Mouse (Mus musculus) heart, embryonic 10.5 days (tissue): Measurements from ENCODE around the gene Mterf1a. TPM values are rescaled to one million over a fixed set of nuclear protein-coding genes. Genes with fewer than 3 reads are reported as not detected.
"Not testable (repeated sequence)": the region's sequence is repeated elsewhere in the genome, so short reads cannot be mapped to it uniquely, and the experiment has no call there.

Source experiments
- DNase-seq: peaks from one replicate; pipeline ENCODE4 v3.0.0-alpha.2; 2017; ENCODE audit warnings: low spot score
- H3K27ac ChIP-seq: fragments of 300-500 bp; sonication (generic); 2 replicates; pipeline ENCODE4 v1.5.1; 2016; ENCODE audit warnings: mild to moderate bottlenecking
- H3K27me3 ChIP-seq: fragments of 300-500 bp; sonication (generic); 2 replicates; pipeline ENCODE4 v1.6.1; 2016; ENCODE audit warnings: mild to moderate bottlenecking; ENCODE audit not compliant: poor library complexity, insufficient read depth, severe bottlenecking
- H3K36me3 ChIP-seq: fragments of 300-500 bp; sonication (generic); 2 replicates; pipeline ENCODE4 v1.6.1; 2016; ENCODE audit warnings: mild to moderate bottlenecking, moderate library complexity
- H3K4me1 ChIP-seq: fragments of 300-500 bp; sonication (generic); 2 replicates; pipeline ENCODE4 v1.6.1; 2016; ENCODE audit warnings: mild to moderate bottlenecking
- H3K4me3 ChIP-seq: fragments of 300-500 bp; sonication (generic); 2 replicates; pipeline ENCODE4 v1.5.1; 2016; ENCODE audit warnings: mild to moderate bottlenecking, moderate library complexity
- H3K9me3 ChIP-seq: fragments of 300-500 bp; sonication (generic); 2 replicates; pipeline ENCODE4 v1.6.1; 2016; ENCODE audit warnings: mild to moderate bottlenecking, moderate library complexity
- WGBS: fragments of 180-500 bp; shearing (Covaris S2); methylation state at CpG from one replicate; pipeline ENCODE4 v1.1.7; 2016; 5-methylcytosine and 5-hydroxymethylcytosine counted together
- polyA plus RNA-seq: library from polyadenylated mRNA; unstranded; fragments of >200 nt; fragmentation: Nextera tagmentation; extraction: Ambion mirVana; gene quantifications from 2 replicates; pipeline ENCODE4 v1.2.1, GENCODE M21; 2016

Gene Mterf1a
- polyA plus RNA-seq, result 6.2 and 7.5 TPM in 2 replicates

DNA sequence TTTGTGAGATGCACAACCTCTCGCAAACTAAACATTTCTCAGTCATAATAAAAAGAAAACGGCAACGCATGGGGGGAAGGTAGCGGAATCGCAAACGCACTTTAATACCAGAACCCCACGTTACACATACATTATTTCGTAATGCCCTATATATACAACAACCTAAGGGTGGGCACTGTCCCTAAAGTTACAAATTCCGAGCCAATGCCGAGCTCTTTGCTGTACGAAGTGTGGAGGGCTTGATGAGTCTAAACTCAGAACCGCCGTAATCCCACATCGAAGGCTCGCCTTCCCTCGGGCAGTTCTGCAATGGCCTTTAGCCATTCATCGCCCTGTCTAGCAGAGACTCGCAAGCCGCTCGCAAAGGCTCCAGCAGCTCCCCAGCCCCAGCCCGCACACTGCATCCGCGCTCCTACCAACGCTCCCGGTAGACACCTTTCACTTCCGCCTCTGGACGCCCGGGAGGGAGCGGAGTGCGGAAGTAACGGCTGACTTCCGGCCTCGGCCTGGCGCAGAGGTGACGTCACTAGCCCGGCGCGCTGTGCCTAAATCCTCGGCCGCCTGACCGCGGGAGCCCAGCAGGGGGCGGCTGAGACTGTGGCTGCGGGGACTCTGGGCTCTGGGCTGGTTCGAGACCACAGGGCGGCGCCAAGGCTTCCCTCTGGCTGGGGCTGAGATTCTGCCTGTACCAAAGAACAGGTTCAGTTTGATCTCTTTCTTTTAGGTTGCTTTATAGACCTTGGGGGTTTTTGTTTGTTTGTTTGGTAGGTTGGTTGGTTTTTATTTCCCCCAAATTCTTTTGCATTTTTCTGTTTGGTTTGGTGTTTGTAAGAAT, at the start of gene Mterf1a:
Gene Mterf1a (minus strand): TSS at position 475 of the 835 bp plus-strand sequence.
- H3K9me3 ChIP-seq, H3K4me1 ChIP-seq, DNase-seq, H3K36me3 ChIP-seq, H3K27me3 ChIP-seq: not testable (repeated sequence)
- Histone ChIP-seq H3K4me3 (peak within 1 kb of the TSS; percentile 56), H3K27ac (peak within 1 kb of the TSS; percentile 47; the same call in 1 of the 2 replicates)
- whole genome bisulfite sequencing, result 4% methylated on average over 10 of the region's 47 CpGs

- H3K27ac ChIP-seq, H3K4me3 ChIP-seq, H3K9me3 ChIP-seq, H3K27me3 ChIP-seq, DNase-seq: not testable (repeated sequence)
- WGBS, result 83% methylated on average over 4 of the region's 4 CpGs
- peaks cover 15% of the 10 kb centered on the region; the same call in 1 of the 2 replicates for H3K36me3 ChIP-seq
- peaks cover 14% of the 10 kb centered on the region for H3K4me1 ChIP-seq
Measured at GRCm38 (mm10) chr5:3943169-3943568, 49.4 kb upstream of the Mterf1a start.

- no peak overlapping the region for H3K4me3 ChIP-seq
- no peak for DNase-seq
- H3K27me3 ChIP-seq, result no peaks in the 10 kb centered on the region
- H3K36me3 ChIP-seq, result peaks cover 15% of the 10 kb centered on the region; the same call in 1 of the 2 replicates
- peaks cover 28% of the 10 kb centered on the region for H3K4me1 ChIP-seq
- 94% methylated on average over 2 of the region's 2 CpGs for WGBS
- no peak overlapping the region for H3K27ac ChIP-seq
- no peaks in the 10 kb centered on the region for H3K9me3 ChIP-seq
Measured at GRCm38 (mm10) chr5:3941240-3941639, 47.5 kb upstream of the Mterf1a start.

- no peaks in the 10 kb centered on the region for H3K27me3 ChIP-seq
- 0 out of 2 replicates have a peak overlapping the region, but pooled peaks have one; percentile 64 for H3K27ac ChIP-seq
- DNase-seq, result no peak
- H3K4me1 ChIP-seq, result peaks cover 28% of the 10 kb centered on the region
- WGBS, result 93% methylated on average over 5 of the region's 5 CpGs
- H3K36me3 ChIP-seq, result peaks cover 15% of the 10 kb centered on the region; the same call in 1 of the 2 replicates
- no peaks in the 10 kb centered on the region for H3K9me3 ChIP-seq
- H3K4me3 ChIP-seq, result no peak overlapping the region
Measured at GRCm38 (mm10) chr5:3939335-3939734, 45.6 kb upstream of the Mterf1a start.

DNA sequence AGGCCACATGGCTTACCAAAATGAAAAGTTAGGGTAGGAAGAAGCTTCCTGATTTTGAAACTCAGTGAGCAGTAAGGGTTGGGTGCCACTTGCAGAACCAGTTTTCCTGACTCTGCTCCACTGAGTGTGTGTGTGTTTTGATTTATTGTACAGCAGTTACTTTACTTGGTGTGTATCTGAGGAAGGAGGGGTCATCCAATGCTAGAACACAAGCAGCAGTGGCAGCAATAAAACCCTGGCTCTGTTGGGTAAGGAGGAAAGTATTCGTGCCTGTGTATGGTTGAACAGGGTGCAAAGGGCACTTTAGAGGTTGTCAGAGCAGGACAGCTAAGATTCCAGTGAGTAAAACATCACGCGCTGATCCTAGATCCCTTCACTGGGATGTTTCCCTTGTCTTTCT, 45.2 kb upstream of the Mterf1a start:
- no peak for DNase-seq
- H3K9me3 ChIP-seq, result no peaks in the 10 kb centered on the region
- 81% methylated on average over 3 of the region's 3 CpGs for WGBS
- H3K4me3 ChIP-seq, result peak overlapping the region; percentile 35; the same call in 1 of the 2 replicates
- H3K27me3 ChIP-seq, result no peaks in the 10 kb centered on the region
- peaks cover 15% of the 10 kb centered on the region; the same call in 1 of the 2 replicates for H3K36me3 ChIP-seq
- peaks cover 28% of the 10 kb centered on the region for H3K4me1 ChIP-seq
- peak overlapping the region; percentile 64; the same call in 1 of the 2 replicates for H3K27ac ChIP-seq

DNA sequence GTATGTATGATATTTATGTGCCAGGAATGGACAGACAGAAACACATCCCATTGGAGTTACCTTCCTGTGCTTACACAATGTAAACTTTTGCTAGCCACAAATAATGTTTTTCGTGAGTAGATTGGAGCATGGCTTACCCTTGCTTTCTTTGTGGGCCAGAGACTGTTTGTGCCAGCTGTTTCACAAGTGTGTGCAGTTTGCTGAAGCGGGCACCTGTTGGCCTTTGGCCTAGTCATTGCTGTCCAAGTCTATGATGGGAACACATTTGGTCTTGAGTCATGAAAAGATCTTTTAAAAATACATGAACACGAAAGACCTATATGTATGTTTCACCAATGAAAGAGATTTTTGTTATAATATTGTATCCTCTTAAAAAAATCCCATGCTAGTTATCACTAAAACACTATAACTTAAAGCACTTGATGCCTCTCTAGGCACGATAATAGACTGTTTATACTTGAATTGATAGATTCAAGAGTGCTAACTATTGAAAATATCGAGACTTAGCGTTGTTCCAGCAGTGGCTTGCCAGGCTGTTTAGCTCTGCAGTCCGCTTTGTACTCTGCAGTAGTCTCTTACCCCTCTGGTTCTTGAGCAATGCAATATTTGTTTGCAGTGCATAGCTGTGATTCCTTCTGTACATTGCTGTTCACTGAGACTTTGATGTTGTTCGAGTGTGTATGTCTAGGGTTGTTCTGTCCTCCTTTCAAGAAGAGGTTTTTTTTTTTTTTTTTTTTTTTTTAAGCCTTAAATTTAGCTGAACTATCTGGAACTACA, 42.2 kb upstream of the Mterf1a start:
- no peak for DNase-seq
- Histone ChIP-seq H3K27me3 (no peaks in the 10 kb centered on the region), H3K4me3 (no peak overlapping the region), H3K4me1 (peaks cover 28% of the 10 kb centered on the region), H3K27ac (no peak overlapping the region), H3K9me3 (no peaks in the 10 kb centered on the region), H3K36me3 (peaks cover 4% of the 10 kb centered on the region; the same call in 1 of the 2 replicates)
- 88% methylated on average over 8 of the region's 8 CpGs for WGBS

DNA sequence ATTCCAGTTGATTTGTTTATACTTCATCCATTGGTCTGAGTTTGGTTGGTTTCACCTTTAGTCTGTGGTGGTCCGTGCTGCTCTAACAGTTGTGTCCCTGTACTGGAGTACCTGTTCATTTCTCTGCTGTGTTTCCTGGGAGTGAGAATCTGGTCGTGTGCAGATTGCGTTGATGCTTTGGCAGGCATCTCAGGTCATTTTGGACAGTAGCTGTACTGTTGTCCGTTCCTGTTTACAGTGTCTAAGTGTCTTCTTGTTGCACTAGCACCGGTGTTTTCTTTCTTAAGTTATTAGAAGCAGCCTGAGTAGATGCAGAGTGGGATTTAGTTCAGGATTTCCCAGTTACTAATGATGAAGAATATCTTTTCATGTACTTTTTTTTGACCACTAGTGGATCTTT, 41.5 kb upstream of the Mterf1a start:
- H3K9me3 ChIP-seq, result no peaks in the 10 kb centered on the region
- whole genome bisulfite sequencing, result 90% methylated on average over 5 of the region's 5 CpGs
- H3K27ac ChIP-seq, result no peak overlapping the region
- DNase-seq, result no peak
- H3K4me1 ChIP-seq, result peaks cover 35% of the 10 kb centered on the region
- no peak overlapping the region for H3K4me3 ChIP-seq
- H3K27me3 ChIP-seq, result no peaks in the 10 kb centered on the region
- H3K36me3 ChIP-seq, result peaks cover 3% of the 10 kb centered on the region; the same call in 1 of the 2 replicates

DNA sequence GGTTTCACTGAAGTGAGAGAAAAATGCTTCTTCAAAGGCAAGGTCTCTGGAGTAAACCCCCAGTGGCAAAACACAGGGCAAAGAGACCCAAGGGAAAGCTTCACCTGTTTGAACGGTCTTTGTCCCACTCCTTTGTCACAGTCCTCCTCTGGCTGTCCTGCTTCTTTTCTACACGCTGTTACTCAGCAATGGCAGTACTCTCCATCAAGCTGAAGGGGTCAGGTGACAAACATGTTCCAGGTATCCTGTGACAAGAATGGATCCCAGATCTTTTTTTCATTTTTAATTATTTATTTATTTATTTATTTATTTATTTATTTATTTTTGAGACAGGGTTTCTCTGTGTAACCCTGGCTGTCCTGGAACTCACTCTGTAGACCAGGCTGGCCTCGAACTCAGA, 39.8 kb upstream of the Mterf1a start:
- WGBS, result 93% methylated on average over 3 of the region's 3 CpGs

GRCm38 (mm10) chr5:3931636-3932035, 37.9 kb upstream of the Mterf1a start:
- WGBS, result 92% methylated on average over 3 of the region's 3 CpGs
- H3K27me3 ChIP-seq, result no peaks in the 10 kb centered on the region

More for the DNA sequence above, 39.8 kb upstream of the Mterf1a start:
- Histone ChIP-seq H3K27ac (no peak overlapping the region), H3K27me3 (no peaks in the 10 kb centered on the region), H3K36me3 (no peaks in the 10 kb centered on the region), H3K9me3 (no peaks in the 10 kb centered on the region), H3K4me1 (peaks cover 36% of the 10 kb centered on the region), H3K4me3 (no peak overlapping the region)
- DNase-seq, result no peak

DNA sequence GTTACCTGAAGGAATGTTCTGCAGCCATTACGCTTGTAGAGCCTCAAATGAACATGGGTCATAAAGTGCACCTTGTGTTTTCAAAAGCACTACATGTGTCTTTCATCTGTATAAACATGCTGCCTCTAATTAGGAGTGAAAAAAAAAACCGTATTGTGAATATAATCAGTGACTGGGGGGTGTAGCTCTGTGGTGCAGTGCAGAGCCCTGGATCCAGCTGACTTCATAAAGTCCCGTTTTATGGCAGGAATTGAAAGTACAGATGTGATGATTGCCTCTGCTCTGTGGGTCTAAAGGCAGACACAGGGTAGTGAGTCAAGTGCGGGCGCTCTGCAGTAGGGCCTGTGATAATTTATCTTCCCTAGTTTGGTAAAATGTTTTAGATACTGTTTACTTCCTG, 37.0 kb upstream of the Mterf1a start:
- WGBS, result 82% methylated on average over 5 of the region's 5 CpGs
- peaks cover 25% of the 10 kb centered on the region for H3K4me1 ChIP-seq
- no peaks in the 10 kb centered on the region for H3K27me3 ChIP-seq
- DNase-seq, result no peak
- no peak overlapping the region for H3K27ac ChIP-seq
- no peaks in the 10 kb centered on the region for H3K36me3 ChIP-seq
- no peak overlapping the region for H3K4me3 ChIP-seq
- no peaks in the 10 kb centered on the region for H3K9me3 ChIP-seq

More at GRCm38 (mm10) chr5:3931636-3932035, 37.9 kb upstream of the Mterf1a start:
- H3K4me3 ChIP-seq, result no peak overlapping the region
- no peaks in the 10 kb centered on the region for H3K9me3 ChIP-seq
- no peak overlapping the region for H3K27ac ChIP-seq
- H3K4me1 ChIP-seq, result peaks cover 27% of the 10 kb centered on the region
- DNase-seq, result no peak
- H3K36me3 ChIP-seq, result no peaks in the 10 kb centered on the region

DNA sequence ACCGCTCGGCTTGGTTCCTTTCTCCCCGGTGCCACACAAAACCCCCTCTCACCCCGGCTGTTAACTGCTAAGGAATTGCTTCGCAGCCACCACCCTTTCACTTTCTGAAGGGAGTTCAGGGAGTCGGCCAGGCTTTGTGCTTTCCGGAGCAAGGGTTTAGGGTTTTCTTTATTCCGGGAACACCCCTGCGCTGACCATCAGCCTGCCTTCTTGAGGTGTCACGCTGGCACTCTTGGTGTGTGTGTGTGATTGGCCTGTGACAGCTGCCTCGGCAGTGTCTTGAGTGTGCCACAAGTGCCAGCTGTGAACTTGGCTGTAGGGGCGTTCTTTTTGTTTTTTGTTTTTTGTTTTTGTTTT, 34.9 kb upstream of the Mterf1a start:
- no peaks in the 10 kb centered on the region for H3K9me3 ChIP-seq
- under 1% methylated on average over 12 of the region's 12 CpGs for WGBS
- H3K36me3 ChIP-seq, result no peaks in the 10 kb centered on the region
- H3K4me1 ChIP-seq, result peaks cover 25% of the 10 kb centered on the region
- peak; percentile 86 for DNase-seq
- peak overlapping the region; percentile 97 for H3K27ac ChIP-seq
- H3K27me3 ChIP-seq, result no peaks in the 10 kb centered on the region
- H3K4me3 ChIP-seq, result peak overlapping the region; percentile 84

DNA sequence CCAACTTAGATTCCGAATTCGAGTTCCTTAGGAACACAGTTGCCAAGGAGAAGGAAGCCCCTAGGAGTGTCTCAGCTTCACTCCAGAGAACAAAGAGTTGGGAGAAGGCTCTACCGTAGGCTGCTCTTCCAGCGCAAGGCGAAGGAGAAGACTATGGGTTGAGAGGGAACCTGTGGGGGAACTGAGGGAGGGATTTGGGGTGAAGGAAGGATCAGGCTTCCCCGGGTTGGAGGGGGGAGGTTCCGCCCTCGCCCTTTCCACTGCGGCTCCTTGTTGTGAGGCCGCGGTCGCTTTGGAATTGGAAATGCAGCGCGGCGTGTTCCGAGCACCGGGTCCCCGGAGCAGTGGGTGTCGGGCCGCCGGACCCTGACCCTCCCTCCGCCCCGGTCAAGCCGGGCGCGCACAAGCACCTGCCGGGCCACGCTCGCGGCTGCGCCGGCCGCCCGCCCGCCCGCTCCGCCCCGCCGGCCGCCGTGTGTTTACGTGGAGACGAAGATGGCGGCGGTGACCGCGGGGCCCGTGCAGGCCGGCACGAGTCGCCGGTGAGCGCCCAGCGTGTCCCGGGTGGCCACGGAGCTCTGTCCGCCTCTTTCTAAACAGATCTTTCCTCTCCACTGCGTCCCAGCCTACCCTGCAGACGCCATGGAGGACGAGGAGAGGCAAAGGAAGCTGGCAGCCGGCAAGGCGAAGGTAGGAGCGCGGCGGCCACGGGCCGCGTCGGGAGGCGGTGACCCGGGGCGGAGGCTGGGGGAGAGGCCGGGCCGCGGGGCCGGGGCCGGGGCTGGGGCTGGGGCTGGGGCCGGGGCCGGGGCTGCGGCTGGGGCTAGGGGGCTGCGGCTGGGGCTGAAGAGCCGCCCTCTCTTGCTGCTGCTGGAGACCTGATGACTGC, 34.3 kb upstream of the Mterf1a start, which contains the start of gene Akap9:
Gene Akap9 (plus strand): TSS at position 254 of the 889 bp plus-strand sequence.
- peak; percentile 86 for DNase-seq
- Histone ChIP-seq H3K27ac (peak within 1 kb of the TSS; percentile 97), H3K4me3 (peak within 1 kb of the TSS; percentile 84), H3K4me1 (peaks cover 25% of the 10 kb centered on the region), H3K9me3 (no peaks in the 10 kb centered on the region), H3K27me3 (no peaks in the 10 kb centered on the region), H3K36me3 (no peaks in the 10 kb centered on the region)
- under 1% methylated on average over 72 of the region's 82 CpGs for WGBS
